In the genomic region with DNA sequence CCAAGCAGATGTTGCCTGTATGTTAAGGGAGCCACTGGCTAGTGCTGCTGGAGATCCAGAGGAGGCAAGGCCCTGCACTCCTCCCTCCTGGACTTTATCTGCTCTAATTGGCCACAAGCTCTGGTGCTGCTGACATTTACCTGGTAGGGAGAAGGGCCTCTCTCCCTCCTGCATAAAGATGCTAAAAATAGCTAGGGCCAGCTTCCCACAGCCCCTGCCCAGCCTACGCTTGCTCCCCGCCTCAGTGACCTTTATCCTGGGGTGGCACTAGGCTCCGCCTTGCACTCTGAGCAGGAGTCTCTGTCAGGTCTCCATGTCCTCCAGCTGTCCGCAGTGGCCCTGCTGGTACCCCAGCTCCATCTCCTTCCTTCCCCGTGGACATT, we compare ENCODE assay signal across 9 mouse cellular contexts. TPM values are rescaled to one million over a fixed set of nuclear protein-coding genes. Genes with fewer than 3 reads are reported as not detected.
DNase-seq lines count a peak whose midpoint lies in the region; ATAC-seq and TF ChIP-seq lines count a peak whose summit lies in the region.
"Had no signal": no experiment of that assay in that cellular context is flagged by ENCODE, and none has a peak within 500 bp of the region (broad histone marks: within the 10 kb centered on the region; RNA-seq: fewer than 3 reads in every experiment).

No protein-coding gene starts in this region.

- peaks cover 56% of the 10 kb centered on the region for H3K36me3 ChIP-seq in neural tube, embryonic 13.5 days
- H3K36me3 ChIP-seq in midbrain, embryonic 16.5 days (ENCODE audit: control insufficient read depth, insufficient read depth, low read length) = peaks cover 5% of the 10 kb centered on the region; the same call in 1 of the 2 replicates

- H3K9me3 ChIP-seq in neural tube, embryonic 13.5 days = no peaks in the 10 kb centered on the region
- no peaks in the 10 kb centered on the region for H3K9me3 ChIP-seq in midbrain, embryonic 16.5 days (replicated peaks; ENCODE audit: control insufficient read depth, low read length, poor library complexity, severe bottlenecking)

- H3K27me3 ChIP-seq in neural tube, embryonic 13.5 days = no peaks in the 10 kb centered on the region
- no peaks in the 10 kb centered on the region for H3K27me3 ChIP-seq in midbrain, embryonic 16.5 days (ENCODE audit: control insufficient read depth, insufficient read depth, low read depth, low read length)

- no peak overlapping the region for H3K9ac ChIP-seq in neural tube, embryonic 13.5 days
- no peak overlapping the region for H3K9ac ChIP-seq in midbrain, embryonic 16.5 days (ENCODE audit: low read depth, low read length)
- H3K9ac ChIP-seq: forebrain, postnatal 0 days had no signal

- no peak overlapping the region; the same call in 1 of the 2 replicates for H3K4me3 ChIP-seq in gastrocnemius, adult 2 months
- no peak overlapping the region for H3K4me3 ChIP-seq in neural tube, embryonic 13.5 days
- no peak overlapping the region for H3K4me3 ChIP-seq in midbrain, embryonic 16.5 days (ENCODE audit: low read depth, low read length)

- no peak overlapping the region for H3K4me2 ChIP-seq in neural tube, embryonic 13.5 days
- H3K4me2 ChIP-seq in midbrain, embryonic 16.5 days (ENCODE audit: low read length) = no peak overlapping the region

- TF ChIP-seq CTCF in gastrocnemius, adult 2 months (IDR thresholded peaks at IDR 0.05) = no peak

- H3K27ac ChIP-seq in gastrocnemius, adult 2 months = peak overlapping the region; percentile 96
- 0 out of 2 replicates have a peak overlapping the region, but pooled peaks have one; percentile 9 for H3K27ac ChIP-seq in neural tube, embryonic 13.5 days (replicated peaks)
- H3K27ac ChIP-seq in midbrain, embryonic 16.5 days (ENCODE audit: low read length) = no peak overlapping the region

- H3K4me1 ChIP-seq in neural tube, embryonic 13.5 days (replicated peaks) = peaks cover 65% of the 10 kb centered on the region
- H3K4me1 ChIP-seq in midbrain, embryonic 16.5 days (ENCODE audit: control insufficient read depth, insufficient read depth, low read length) = peaks cover 34% of the 10 kb centered on the region

- intact Hi-C loops in gastrocnemius, adult 2 months (cut with DNase I) = loop anchor here (1.0 kb wide), 1 partner anchor 10 kb away; no protein-coding TSS in a partner anchor

- whole genome bisulfite sequencing in neural tube, embryonic 13.5 days = 92% methylated on average over 5 of the region's 5 CpGs
- WGBS in midbrain, embryonic 16.5 days = 85% methylated on average over 5 of the region's 5 CpGs

- DNase-seq in gastrocnemius, adult 2 months = peak; percentile 86
- DNase-seq in gastrocnemius, postnatal 10 days = no peak
- no peak for DNase-seq in neural tube, embryonic 10.5 days (ENCODE audit: extremely low spot score, low spot score)
- DNase-seq in kidney, postnatal 25 days = peak; percentile 67 to 92
- DNase-seq in right cerebral cortex, adult 18-20 months = no peak
- DNase-seq: forebrain, postnatal 0 days had no signal

- ATAC-seq in neural tube, embryonic 13.5 days (ENCODE audit: low read depth) = no peak
- ATAC-seq in midbrain, embryonic 16.5 days = no peak
- ATAC-seq in frontal cortex, adult (ENCODE audit: low TSS enrichment) = no peak
- ATAC-seq: forebrain, postnatal 0 days had no signal

RNA-seq across cellular contexts. Expression of a gene that starts 49.8 kb away (rescaled TPM):
- 10 to 100 TPM; 27.4 to 34.5 TPM for total RNA-seq in gastrocnemius, adult 2 months (2021)
- total RNA-seq in gastrocnemius, postnatal 10 days (2021) = 10 to 100 TPM; 31.6 to 43.8 TPM
- polyA plus RNA-seq in neural tube, embryonic 13.5 days (2015; fragmentation: Nextera tagmentation; extraction: Ambion mirVana) = 57.2 and 66.2 TPM in 2 replicates
- 54.2 and 58.0 TPM in 2 replicates for polyA plus RNA-seq in midbrain, embryonic 16.5 days (2015; fragmentation: Nextera tagmentation; extraction: Ambion mirVana)

Comparison
In these comparisons a context has a peak if more than half of its experiments do, and no peak if none do; other contexts are left out.
1. DNase-seq: peak in gastrocnemius, adult 2 months (single experiment) and kidney, postnatal 25 days (2 of 2); none in gastrocnemius, postnatal 10 days (single experiment), neural tube, embryonic 10.5 days (single experiment) and right cerebral cortex, adult 18-20 months (single experiment).